Mouse (Mus musculus) thymus, adult 2 months (tissue): ENCODE measurements around the gene Pde5a. TPM values are rescaled to one million over a fixed set of nuclear protein-coding genes. Genes with fewer than 3 reads are reported as not detected.

ENCODE experiments used
- DNase-seq: peaks from one replicate; pipeline ENCODE4 v3.0.0; 2021
- H3K27ac ChIP-seq: fragments of 200-500 bp; 2 replicates; pipeline ENCODE4 v1.5.1; 2012; ENCODE audit warnings: low read length, control low read depth; ENCODE audit not compliant: control insufficient read depth, insufficient read depth
- H3K27me3 ChIP-seq: fragments of 200-500 bp; 2 replicates; pipeline ENCODE4 v1.6.1; 2012; ENCODE audit warnings: mild to moderate bottlenecking, low read length, moderate library complexity, mixed read lengths; ENCODE audit not compliant: control insufficient read depth, insufficient read depth
- H3K36me3 ChIP-seq: fragments of 200-500 bp; 2 replicates; pipeline ENCODE4 v1.6.1; 2012; ENCODE audit warnings: mild to moderate bottlenecking, low read length, moderate library complexity; ENCODE audit not compliant: control insufficient read depth, insufficient read depth
- H3K4me1 ChIP-seq: fragments of 200-500 bp; replicated peaks from 2 replicates; pipeline ENCODE4 v1.6.1; 2012; ENCODE audit warnings: low read length; ENCODE audit not compliant: control insufficient read depth, insufficient read depth
- H3K4me3 ChIP-seq: fragments of 200-500 bp; 2 replicates; pipeline ENCODE4 v1.5.1; 2012; ENCODE audit warnings: mild to moderate bottlenecking, low read length, control low read depth, moderate library complexity; ENCODE audit not compliant: control insufficient read depth, insufficient read depth
- CTCF ChIP-seq: fragments of 200-500 bp; IDR thresholded peaks from 2 replicates; pipeline ENCODE4 v1.5.1; 2012; ENCODE audit warnings: mild to moderate bottlenecking, control low read depth, low read length, moderate library complexity, borderline replicate concordance; ENCODE audit not compliant: control insufficient read depth, poor library complexity, insufficient read depth; ENCODE audit errors: extremely low read depth
- POLR2A ChIP-seq: fragments of 200-500 bp; IDR thresholded peaks from 2 replicates; pipeline ENCODE4 v1.6.1; 2012; ENCODE audit warnings: mild to moderate bottlenecking, low read length, control low read depth, moderate library complexity; ENCODE audit not compliant: control insufficient read depth, poor library complexity, insufficient read depth; ENCODE audit errors: extremely low read depth
- WGBS: fragments of 180-500 bp; shearing (Covaris S2); methylation state at CpG from one replicate; pipeline ENCODE4 v1.1.7; 2018; 5-methylcytosine and 5-hydroxymethylcytosine counted together
- polyA plus RNA-seq: library from polyadenylated mRNA; depleted of rRNA; stranded (reverse); fragments of >200 nt; gene quantifications from 2 replicates; pipeline ENCODE4 v1.2.3, GENCODE M21; 2012

Gene Pde5a
- polyA plus RNA-seq, 1 experiment = 2.6 TPM

GRCm38 (mm10) chr3:122744265-122744664 lies 15.5 kb downstream of the Pde5a start:
- WGBS = 91% methylated on average over 3 of the region's 3 CpGs
- Histone ChIP-seq H3K4me1 (no peaks in the 10 kb centered on the region), H3K4me3 (no peak overlapping the region), H3K36me3 (no peaks in the 10 kb centered on the region), H3K27me3 (no peaks in the 10 kb centered on the region), H3K27ac (no peak overlapping the region)
- TF ChIP-seq POLR2A = no peak
- TF ChIP-seq CTCF = no peak
- no peak for DNase-seq

- no peak for TF ChIP-seq POLR2A
- TF ChIP-seq CTCF = no peak
- no peak for DNase-seq
- Histone ChIP-seq H3K27me3 (no peaks in the 10 kb centered on the region), H3K36me3 (no peaks in the 10 kb centered on the region), H3K27ac (no peak overlapping the region), H3K4me1 (no peaks in the 10 kb centered on the region), H3K4me3 (no peak overlapping the region)
- WGBS = 91% methylated on average over 9 of the region's 9 CpGs
Measured at GRCm38 (mm10) chr3:122747921-122748700, 19.4 kb downstream of the Pde5a start.

DNA sequence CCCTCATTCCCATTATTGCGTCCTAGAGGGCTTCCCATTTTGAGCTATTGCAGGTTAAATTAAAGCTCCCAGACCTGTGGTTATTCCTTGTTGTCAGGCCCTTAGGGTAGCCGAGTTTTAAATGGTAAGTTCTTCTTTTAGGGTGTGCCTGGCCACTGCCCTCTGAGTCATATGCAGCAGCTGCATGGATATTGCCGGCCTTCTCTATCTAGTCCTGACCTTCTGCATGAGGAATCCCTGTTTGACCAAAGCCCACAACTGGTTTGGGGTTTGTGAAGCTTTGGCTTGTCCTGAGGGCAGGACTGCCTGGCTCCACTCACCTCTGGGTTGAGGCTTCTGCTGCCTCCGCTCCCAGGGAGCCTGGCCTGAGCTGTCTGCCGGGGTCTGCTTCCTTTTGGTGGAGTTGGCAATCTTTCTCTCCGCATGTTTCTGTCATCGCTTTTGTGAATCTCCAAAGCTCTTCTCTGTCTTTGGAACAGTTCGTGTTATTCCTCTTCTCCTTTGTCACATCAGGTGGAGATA lies 34.6 kb downstream of the Pde5a start:
- Histone ChIP-seq H3K4me3 (no peak overlapping the region), H3K27ac (no peak overlapping the region), H3K27me3 (no peaks in the 10 kb centered on the region), H3K36me3 (no peaks in the 10 kb centered on the region), H3K4me1 (peaks cover 2% of the 10 kb centered on the region; the same call in 1 of the 2 replicates)
- 81% methylated on average over 8 of the region's 8 CpGs for WGBS
- TF ChIP-seq CTCF (no peak), POLR2A (no peak)
- DNase-seq = no peak

- 44% methylated on average over 14 of the region's 14 CpGs for WGBS
- no peak overlapping the region for H3K4me3 ChIP-seq
- H3K27me3 ChIP-seq = no peaks in the 10 kb centered on the region
- H3K27ac ChIP-seq = no peak overlapping the region
- H3K36me3 ChIP-seq = no peaks in the 10 kb centered on the region
- H3K4me1 ChIP-seq = peaks cover 2% of the 10 kb centered on the region; the same call in 1 of the 2 replicates
- TF ChIP-seq CTCF (no peak), POLR2A (no peak)
- no peak for DNase-seq
Measured at GRCm38 (mm10) chr3:122763768-122764167, 35.0 kb downstream of the Pde5a start.

DNA sequence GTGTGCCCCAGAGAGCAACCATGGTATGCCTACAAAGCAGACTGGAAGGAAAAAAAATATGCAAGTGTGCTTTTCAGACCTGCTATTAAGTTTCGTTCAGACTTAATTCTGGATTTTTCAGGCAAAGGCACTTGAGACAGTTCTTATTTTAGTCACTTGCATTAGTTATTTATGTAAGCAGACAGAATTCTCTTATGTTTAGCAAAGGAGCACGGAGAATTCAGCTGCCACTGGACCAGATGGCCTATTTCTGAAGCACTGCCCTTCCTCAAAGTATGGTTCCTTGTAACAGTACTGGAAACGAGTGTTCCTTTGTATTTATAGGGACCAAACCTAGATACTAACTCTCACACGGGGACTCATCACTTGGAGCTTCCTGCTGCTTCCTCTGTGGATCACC lies 38.2 kb downstream of the Pde5a start:
- H3K27ac ChIP-seq = no peak overlapping the region
- H3K4me1 ChIP-seq = peaks cover 2% of the 10 kb centered on the region; the same call in 1 of the 2 replicates
- no peak for DNase-seq
- TF ChIP-seq CTCF (no peak), POLR2A (no peak)
- H3K4me3 ChIP-seq = no peak overlapping the region
- H3K36me3 ChIP-seq = no peaks in the 10 kb centered on the region
- H3K27me3 ChIP-seq = no peaks in the 10 kb centered on the region
- WGBS = 55% methylated on average over 4 of the region's 4 CpGs

DNA sequence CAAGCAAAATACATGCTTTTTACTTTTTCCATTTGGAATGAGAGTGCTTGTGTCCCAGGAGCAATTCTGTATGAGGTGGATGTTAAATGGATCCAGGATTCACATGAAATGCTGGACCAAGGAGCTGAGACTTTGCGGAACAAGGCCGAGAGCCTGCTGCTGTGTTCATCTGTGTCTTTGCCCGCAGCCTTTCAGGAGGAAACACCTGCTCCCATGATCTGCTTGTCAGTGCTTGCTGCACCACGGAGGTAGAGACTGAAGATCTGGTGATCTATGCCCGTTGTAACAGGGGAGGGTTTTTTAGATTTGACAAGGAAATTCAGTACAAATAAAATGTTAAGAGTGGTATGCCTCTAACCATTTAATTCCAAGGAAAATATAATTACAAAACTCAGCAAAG lies 39.1 kb downstream of the Pde5a start:
- Histone ChIP-seq H3K27me3 (no peaks in the 10 kb centered on the region), H3K4me1 (peaks cover 2% of the 10 kb centered on the region; the same call in 1 of the 2 replicates), H3K27ac (no peak overlapping the region), H3K4me3 (no peak overlapping the region), H3K36me3 (no peaks in the 10 kb centered on the region)
- TF ChIP-seq POLR2A (no peak), CTCF (no peak)
- WGBS = 13% methylated on average over 5 of the region's 5 CpGs
- DNase-seq = peak; percentile 3

DNA sequence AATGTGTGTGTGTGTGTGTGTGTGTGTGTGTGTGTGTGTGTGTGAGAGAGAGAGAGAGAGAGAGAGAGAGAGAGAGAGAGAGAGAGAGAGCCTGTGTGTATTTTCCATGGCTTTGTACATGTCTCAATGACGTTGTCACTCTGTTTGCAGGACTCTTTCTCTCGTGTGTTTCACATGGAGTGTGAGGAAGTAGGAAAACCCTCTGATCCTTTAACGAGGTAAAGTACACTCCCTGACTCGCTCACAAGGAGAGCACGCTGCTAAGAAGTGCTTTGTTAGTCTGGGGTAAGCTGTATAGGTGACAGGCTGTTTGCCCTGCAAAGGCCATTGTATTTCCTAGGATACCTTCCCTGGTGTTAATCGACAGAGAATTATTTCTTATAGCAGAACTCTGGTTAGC lies 52.7 kb downstream of the Pde5a start:
- DNase-seq = no peak
- WGBS = 87% methylated on average over 6 of the region's 6 CpGs
- no peaks in the 10 kb centered on the region for H3K27me3 ChIP-seq
- no peak overlapping the region for H3K27ac ChIP-seq
- no peak overlapping the region for H3K4me3 ChIP-seq
- no peaks in the 10 kb centered on the region for H3K4me1 ChIP-seq
- TF ChIP-seq CTCF (no peak), POLR2A (no peak)
- H3K36me3 ChIP-seq = no peaks in the 10 kb centered on the region
